Mouse (Mus musculus): ENCODE results near the gene Sh3bp5. TPM values are rescaled to one million over a fixed set of nuclear protein-coding genes. Genes with fewer than 3 reads are reported as not detected.

Gene Sh3bp5
- total RNA-seq, 2 experiments from 2014 or later = 44.4 to 47.3 TPM

DNA sequence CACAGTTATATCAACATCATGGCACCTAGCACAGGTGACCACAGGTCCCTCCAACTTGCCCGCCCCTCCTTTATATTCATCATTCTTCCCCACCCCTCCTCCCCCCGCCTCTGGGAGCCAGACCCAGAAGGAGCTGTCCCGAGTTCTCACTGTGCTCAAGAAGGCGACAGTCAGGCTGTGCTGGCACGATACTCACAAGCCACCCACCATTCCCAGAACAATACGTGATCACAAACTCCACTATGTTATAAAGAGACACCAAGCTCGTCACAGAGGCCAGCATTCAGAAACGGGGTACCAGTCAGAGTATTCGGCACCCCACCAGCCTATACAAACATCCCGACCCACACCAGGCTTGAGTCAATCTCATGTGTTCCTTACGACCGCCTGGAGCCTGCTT lies 38.5 kb downstream of the Sh3bp5 start:
- intact Hi-C loops (cut with DNase I) = no loop called here
- no peak for DNase-seq

DNA sequence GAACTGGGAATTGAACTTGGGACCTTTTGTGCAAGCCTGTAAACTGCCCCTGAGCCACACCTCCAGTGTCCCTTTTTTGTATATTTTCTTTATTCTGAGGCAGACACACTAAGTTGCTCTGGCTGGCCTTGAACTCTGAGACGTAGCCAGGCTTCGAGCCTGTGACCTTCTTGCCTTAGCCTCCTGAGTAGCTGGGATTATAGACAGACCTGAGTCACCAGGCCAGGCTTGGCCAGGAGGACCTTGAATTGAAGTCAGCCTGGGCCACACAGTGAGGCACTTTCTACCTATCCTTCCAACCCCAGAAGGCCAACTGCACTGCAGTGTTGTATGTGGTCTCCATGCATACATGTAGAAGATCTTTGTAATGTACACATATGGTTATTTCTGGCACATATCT lies 39.5 kb downstream of the Sh3bp5 start:
- intact Hi-C loops (cut with DNase I) = no loop called here
- no peak for DNase-seq

DNA sequence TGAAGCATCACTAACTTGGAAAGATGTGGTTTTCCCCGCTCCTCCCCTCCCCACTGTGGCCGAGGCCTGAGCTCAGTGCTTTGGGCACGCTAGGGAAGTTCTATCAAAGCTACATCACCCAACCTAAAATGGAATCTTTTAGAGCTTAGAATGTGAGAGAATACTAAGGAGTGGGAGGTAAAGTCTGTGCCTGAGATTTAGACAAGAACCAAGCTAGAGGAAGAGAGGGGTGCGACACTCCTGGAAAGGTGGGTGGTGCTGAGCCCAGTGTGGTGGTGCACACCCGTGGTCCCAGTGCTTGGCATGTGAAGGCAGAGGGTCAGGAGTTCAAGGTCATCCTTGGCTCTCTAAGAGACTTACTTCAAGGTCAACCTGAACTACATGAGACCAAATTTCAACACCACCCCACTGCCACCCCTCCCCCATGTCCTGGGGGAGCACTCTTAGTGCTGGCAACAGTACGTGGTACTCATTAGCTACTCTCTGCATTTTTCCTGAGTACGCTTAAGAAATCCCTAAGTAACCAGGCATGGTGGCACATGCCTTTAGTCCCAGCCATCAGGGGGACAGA lies 40.2 kb downstream of the Sh3bp5 start:
- no peak for DNase-seq
- intact Hi-C loops (cut with DNase I) = no loop called here

DNA sequence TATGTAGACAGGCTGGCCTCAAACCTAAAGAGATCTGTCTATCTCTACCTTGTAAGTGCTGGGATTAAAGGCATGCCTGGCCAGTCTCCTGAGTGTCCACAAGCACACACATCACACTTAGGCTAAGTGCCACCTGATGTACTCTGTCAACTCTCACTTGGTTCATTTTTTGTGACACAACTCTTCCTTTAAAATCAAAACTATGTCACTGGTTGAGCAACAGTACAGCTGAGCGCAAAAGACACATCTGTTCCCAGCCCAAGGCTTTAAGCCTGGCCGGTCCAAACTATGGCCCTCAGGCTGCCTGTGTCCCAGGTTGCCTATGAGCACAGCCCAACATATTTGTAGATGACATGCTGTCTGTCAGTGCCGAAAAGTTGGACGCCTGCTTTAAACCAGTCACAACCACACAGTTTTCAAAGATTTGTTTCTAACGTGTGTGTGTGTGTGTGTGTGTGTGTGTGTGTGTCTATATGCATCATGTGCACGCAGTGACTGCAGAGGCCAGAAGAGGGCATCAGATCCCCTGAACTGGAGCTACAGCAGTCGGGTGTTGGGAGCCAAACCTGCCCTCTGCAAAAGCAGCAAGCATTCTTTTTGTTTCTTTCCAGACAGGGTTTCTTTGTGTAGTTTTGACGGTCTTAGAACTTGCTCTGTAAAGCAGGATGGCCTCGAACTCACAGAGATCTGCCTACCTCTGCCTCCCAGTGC lies 40.9 kb downstream of the Sh3bp5 start:
- intact Hi-C loops (cut with DNase I) = no loop called here
- DNase-seq = no peak

DNA sequence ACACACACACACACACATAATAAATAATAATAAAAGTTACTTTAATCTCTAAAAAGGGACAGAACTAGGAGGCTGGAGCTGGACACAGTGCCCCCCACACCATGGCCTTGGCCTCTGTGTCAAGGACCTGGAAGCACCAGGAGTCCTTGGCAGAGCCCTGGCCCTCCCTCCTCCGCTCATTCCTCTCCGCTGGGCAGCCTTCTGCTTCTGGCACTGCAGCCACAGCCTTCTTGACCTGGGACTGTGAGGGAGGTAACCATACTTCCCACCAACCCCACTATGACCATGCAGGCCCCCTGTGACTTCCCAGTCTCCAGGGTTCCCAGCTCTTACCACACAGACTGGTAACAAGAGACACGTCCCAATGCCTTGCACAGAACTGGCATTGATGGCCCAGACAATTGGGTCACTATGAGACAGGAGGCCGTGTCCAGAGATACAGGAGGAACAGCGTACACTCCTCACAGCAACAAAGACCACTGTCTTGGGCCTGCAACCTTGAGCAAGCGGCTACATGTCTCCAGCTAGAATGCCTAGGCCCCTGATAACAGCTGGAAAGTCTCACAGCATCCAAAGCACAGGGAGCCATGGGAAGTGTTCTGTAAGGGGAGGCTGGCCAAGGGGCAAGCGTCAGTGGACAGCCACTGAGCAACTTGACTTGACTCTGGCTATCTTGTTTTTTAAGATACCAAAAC lies 41.8 kb downstream of the Sh3bp5 start:
- intact Hi-C loops (cut with DNase I) = no loop called here
- no peak for DNase-seq

DNA sequence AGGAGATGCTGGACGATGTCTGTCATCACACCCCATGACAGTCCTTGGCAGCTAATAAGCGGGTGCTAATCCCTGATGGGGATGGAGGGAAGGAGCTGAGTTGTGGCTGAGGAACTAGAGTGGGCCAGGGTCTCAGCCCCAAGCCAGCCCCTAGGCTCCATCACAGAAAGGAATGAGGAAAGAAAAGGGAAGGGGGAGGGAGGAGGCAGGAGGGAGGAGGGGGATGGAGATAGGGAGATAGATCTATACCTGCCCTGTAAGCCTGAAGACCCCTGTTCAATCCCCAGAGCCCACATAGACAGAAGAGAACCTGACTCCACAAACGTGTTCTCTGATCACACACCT lies 42.4 kb downstream of the Sh3bp5 start:
- DNase-seq = no peak
- intact Hi-C loops (cut with DNase I) = no loop called here

DNA sequence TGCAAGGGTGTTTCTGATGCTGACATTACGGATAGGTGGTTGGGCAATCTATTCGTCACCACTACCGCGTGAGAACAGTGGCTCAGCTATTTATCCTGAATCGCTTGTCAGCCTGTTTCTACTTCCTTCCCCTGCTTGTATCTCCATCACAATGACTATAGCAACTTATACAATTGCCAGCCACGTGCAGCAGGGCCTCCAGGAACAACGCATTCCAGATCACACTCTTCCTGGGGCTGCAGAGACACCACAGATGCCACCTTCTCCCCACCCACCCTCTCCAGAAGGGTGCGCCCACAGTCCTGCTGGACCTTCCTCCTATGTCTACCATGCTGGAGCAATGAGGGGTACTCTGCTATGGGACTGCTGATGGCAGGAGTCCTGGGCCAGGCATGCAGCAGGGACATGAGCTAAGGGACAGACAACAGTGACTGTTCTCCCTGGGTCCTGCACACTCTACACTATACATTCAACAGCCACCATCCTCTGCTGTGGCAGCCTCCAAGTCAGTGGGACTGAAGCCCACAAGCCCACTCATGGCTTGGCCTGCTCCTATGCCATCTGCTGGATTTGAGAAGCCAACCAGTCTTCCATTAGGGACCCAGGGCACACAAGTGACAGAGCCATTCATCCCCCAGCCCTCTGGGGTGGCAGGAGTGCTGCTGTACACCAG lies 42.9 kb downstream of the Sh3bp5 start:
- DNase-seq = no peak
- intact Hi-C loops (cut with DNase I) = no loop called here

DNA sequence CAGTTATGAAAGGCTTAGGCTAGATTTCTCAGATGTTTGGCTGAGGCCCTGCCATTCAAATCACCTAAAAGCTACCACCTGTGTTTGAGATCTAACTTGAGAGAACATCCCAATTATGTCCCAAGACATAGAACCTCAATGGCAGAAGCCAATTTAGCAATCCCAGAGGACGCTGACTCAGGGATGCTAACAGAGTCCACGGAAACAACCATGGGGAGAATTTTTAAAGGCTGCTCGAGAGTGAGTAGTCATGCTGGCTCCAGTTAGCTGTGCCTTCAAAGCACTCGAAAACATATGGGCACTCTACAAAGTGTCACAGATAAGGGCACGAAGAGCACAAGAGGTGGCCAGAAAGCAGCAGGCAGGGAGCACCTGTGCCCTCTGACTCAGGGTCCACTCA lies 43.6 kb downstream of the Sh3bp5 start:
- intact Hi-C loops (cut with DNase I) = no loop called here
- DNase-seq = no peak

DNA sequence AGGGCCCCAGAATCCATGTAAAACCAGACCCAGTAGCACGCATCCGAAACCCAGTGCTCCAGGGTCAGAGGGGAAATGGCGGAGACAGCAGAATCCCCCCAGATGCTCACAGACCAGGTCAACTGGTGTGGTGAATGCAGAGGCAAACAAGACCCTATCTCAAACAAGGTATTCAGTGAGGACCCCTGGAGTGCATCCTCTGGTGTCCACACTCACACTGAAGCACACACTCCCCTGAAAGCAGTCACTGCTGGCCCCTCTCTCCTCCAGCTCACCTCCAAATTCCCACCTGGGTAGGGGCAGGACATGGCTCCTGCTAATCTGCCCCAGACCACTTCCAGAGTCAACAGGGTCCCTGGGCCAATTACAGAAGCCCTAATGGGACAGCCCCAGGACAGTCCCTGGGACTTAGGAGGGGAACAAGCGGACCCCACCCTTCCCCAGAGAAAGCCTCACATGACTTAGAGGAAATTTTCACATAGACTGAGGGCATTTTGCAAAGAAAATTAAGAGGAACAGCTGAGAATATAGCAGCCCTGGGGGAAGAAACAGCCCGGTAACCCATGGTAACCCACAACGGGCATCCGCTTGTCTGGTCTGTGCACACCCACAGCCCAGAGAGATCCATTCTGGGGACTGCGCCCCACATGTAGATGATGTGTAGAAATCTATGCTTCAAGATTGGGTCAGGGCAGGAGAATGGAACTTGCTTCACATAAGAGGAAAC lies 46.3 kb downstream of the Sh3bp5 start:
- no peak for DNase-seq
- intact Hi-C loops (cut with DNase I) = no loop called here

DNA sequence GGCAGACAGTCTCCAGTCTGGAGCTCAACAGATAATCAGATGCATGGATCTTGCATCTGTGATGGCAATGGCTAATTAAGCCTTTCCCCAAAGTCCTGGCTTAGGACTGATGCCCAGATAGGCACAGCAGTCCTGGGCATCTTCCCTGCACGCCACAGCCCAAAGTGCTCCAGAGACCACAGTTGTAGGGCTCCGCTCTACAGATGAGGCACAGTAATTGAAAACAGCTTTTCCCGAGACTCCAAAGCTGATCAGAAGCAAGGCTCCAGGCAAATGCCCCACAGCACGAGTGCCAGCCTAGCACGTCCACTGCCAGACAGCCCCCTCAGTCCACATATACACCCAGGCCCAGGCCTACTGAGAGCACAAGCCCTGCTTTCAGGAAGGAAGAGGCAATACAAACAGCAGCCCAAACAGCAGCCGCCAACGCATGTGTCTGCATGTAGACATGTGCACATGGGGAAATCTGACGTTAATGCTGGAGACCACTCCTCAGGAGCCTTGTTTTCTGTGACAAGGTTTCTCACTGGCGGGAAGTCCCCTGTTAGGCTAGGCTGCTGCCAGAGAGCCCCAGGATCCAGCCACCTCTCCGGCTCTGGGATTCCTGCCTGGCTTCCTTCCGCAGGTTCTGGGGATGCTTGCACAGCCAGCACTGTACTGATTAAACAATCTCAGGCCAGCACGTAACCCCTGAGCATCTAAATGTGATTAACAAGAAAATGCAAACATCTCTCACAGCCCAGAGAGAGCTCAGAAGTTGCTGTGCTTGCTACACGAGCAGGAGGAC lies 47.6 kb downstream of the Sh3bp5 start:
- no peak for DNase-seq
- intact Hi-C loops (cut with DNase I) = no loop called here

DNA sequence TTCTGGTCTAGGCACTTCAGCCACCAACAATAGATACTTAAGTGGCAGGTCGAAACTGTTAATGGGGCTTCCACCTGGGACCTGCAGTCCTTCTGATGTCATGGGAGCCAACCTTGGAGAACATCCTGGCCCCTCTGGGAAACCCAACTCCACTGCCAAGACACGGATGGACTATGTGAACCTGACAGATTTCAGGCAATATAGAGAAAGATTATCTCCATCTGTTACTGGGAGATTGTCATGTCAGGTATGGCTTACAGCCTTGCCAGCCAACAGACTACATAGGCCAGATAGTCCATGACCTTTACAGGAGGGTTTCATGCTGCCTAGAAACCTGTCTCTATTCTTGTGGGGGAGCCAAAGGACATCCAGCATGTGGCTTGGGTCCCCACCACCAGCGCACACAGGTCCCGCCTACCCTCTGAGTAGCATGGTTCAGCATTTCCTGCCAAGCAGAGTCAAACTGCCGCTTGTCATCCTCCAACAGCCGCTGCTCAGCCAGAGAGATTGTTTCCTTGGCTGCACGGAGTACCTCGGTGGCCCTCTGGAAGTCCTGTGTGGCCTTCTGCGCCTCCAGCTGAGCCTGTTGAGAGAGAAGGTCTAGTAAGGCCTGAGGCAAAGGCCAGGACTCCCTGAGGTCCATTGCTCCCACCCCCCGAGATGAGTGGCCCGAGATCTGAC lies 48.4 kb downstream of the Sh3bp5 start:
- intact Hi-C loops (cut with DNase I) = no loop called here
- DNase-seq = no peak

DNA sequence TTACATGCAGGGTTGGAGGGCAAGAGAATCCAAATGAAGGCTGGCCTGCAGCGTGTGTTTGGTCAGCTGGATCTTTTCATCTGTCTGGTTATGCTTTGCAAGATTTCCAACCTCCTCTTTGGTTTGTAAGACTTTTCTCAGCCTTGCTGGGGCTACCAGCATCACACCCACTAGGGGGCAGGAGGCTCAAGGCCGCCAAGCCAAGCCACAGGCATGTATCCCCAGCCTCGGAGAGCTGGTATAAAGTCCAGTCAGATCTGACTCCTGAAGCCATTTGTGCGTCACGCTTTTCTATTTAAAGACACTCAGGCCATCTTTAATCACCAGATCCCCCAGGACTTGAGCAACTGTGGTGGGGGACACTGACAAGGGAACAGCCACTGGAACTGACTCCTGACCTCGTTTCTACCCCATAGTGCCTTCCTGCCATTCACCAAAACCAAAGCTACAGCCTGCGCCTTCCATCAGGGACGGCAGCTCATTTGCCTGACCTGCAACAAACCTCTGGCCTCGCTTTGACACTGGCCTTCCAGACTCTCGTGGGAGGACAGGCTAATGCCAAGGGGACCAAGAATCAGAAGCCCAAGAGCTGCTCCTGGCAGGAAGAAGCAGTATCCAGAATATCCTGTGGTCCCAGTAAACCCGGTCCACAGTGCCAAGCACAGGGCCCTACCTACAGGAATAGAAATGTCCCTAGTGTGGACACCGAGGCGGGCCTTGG lies 49.7 kb downstream of the Sh3bp5 start:
- intact Hi-C loops (cut with DNase I) = loop anchor here (1.0 kb wide), 2 partner anchors 50 to 86 kb away; partner anchors contain the start of gene Sh3bp5
- peak; percentile 85 to 90 for DNase-seq

DNA sequence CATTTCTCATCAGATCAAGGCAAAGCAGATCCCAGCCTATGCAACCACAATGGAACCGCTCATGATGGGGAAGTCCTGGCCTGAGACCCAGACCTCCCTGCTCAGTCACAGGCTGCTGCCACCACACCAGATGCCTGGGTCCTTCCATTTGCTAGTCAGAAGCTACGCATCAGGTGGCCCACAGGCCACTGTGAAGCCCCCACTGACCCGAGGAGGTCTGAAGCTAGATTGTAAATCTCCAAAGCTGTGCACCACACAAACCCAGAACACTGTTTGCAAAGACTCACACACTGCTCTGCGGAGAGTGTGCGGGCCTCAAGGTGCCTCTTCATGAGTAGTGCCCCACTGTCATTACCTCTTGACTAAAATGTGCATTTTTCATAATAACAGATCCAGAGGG lies 50.5 kb downstream of the Sh3bp5 start:
- DNase-seq = no peak
- intact Hi-C loops (cut with DNase I) = no loop called here

DNA sequence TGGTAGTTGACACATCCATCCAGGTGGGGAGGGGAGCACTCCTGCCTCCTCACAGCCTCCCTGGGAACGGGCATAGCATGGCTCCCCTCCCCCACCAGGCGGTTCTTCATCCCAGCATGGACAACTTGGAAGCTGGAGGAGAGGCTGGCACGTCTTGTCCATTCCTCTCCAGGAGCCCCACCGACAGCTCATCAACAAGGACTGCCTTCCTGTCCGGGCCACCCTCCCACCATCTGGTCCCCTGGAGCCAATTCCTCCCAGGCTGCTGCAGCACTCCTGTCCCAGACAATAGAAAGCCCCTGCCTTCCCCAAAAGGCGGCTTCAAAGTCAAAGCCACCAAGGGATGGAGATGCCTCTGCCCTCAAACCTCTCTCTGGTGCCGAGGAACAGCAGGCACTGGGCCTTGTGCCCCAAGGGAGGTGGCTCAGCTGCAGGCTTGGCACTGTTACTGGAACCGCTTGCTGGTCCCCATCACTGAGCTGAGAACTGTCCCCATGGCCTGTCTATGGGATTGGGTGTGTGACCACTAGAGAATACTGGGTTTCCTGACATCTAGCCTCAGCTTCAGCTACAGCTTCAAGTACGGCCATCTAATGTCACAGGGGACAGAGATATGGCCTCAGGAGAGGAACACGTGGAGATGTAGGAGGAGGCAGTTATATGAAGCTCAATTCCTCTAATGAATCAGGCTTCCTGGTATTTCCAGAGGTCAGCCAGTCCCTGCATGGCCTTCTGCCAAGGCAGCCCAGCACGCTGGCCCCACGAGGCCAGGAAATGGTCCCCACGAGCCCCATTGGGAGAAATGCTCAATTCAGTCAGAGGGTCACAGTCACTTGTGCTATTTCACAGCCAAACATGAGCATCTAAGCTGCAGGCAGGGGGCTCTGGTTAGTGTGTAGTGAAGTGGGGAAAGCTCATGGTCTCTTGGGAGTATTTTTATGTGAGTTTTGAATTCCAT lies 51.2 kb downstream of the Sh3bp5 start:
- peak; percentile 63 to 73 for DNase-seq
- intact Hi-C loops (cut with DNase I) = no loop called here

DNA sequence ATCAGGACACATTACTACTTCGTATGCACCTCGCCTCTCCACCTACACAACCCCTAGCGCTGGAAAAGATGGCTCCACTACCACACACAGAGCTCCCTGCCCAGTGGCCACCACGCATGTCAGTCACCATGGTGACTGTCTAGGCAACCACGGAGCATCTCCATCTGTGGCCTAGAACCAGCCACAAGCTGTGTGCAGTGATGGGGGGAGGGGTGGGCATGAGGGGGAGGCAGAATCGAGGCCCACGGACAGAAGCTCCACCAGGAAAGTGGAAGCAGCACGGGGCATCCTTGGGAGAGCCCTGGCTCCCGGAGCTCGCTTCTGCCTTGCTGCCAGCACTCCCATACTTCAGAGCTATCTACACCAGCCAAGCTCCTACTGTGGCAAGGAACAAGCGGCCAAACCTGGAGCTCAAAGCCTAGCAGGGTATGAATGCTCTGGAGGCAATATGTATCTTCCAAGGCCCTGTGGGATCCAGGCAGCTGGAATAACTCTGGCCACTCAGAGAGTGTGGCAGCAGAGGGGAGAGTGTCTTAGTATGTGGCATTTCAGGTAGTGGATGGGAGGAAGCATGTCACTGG lies 52.3 kb downstream of the Sh3bp5 start:
- no peak for DNase-seq
- intact Hi-C loops (cut with DNase I) = no loop called here

DNA sequence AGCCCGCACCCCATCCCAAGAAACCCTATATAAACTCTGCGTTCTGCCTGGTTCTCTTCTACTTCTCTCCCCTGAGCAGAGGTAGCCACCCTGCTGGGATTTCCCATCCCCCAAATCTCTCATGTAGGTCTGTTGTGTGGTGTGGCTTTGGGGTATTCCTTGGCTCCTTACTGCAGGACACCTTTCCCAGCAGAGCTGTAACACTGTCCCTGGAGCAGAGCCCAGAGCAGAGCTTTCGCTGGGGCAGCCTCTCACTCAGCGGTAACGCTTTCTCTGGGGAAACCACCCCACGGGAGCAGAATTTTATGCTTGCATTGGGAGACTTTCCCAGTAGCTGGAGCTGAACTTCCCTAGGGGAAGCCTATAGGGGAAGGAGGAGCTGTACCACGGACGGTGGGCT lies 53.6 kb downstream of the Sh3bp5 start:
- intact Hi-C loops (cut with DNase I) = no loop called here
- DNase-seq = no peak

DNA sequence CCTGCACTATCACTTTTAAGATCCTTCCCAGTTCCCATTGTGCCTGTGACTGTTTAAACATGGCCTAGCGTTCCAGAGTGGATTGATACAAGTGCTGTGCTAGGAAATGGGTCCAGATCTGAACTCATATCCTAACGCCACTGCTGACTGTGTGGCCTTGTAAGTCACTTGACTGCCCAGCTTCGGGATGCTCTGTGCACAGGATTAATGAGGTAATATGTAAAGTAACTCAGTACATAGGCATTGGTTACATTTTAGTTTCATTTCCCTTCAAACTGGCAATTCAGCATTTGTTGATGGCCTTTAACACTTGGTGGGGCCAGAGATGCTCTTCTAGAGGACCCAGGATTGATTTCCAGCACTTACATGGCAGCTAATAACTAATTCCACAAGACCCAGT lies 59.5 kb downstream of the Sh3bp5 start:
- no peak for DNase-seq
- intact Hi-C loops (cut with DNase I) = no loop called here

All from heart, postnatal 14 days (tissue).